Mouse (Mus musculus) CH12.LX (cell line): ENCODE data around the gene Gabra2. TPM values are rescaled to one million over a fixed set of nuclear protein-coding genes. Genes with fewer than 3 reads are reported as not detected.

ENCODE experiments used
- DNase-seq: peaks from one replicate; pipeline ENCODE4 v3.0.0-alpha.2; 2013; ENCODE audit errors: extremely low read depth
- H3K27ac ChIP-seq: 2 replicates; pipeline ENCODE4 v1.5.1; 2012; ENCODE audit warnings: low read depth, mild to moderate bottlenecking, control low read depth, moderate library complexity; ENCODE audit not compliant: insufficient read depth
- H3K27me3 ChIP-seq: replicated peaks from 2 replicates; pipeline ENCODE3; 2012; ENCODE audit warnings: inconsistent platforms
- H3K36me3 ChIP-seq, 2 experiments: replicated peaks in 1 of 2; 2 replicates each; pipeline versions ENCODE3 to v1.6.1; 2012; ENCODE audit warnings: inconsistent platforms in 1 of 2, low read length in 1 of 2, mild to moderate bottlenecking in 1 of 2, mixed read lengths in 1 of 2, moderate library complexity in 1 of 2; ENCODE audit not compliant: control insufficient read depth in 1 of 2, insufficient read depth in 1 of 2
- H3K4me1 ChIP-seq, 2 experiments: 2 replicates each; pipeline ENCODE4 v1.6.1; 2012; ENCODE audit warnings: inconsistent platforms in 1 of 2, moderate library complexity in 1 of 2; ENCODE audit not compliant: insufficient read depth in 2 of 2, control insufficient read depth in 1 of 2
- H3K4me2 ChIP-seq: 2 replicates; pipeline ENCODE4 v1.6.1; 2012; ENCODE audit warnings: low read depth, mild to moderate bottlenecking, control low read depth; ENCODE audit not compliant: poor library complexity, insufficient read depth, severe bottlenecking
- H3K4me3 ChIP-seq, 3 experiments: fragments of 150-350 bp in 1 of 3; sonication (generic) in 1 of 3; replicated peaks in 1 of 3; 2 replicates each; pipeline versions ENCODE3 to v1.5.1; 2011 to 2012; ENCODE audit warnings: low read depth in 2 of 3, low read length in 2 of 3, mild to moderate bottlenecking in 2 of 3, moderate library complexity in 2 of 3, control low read depth in 1 of 3, improper control_type of control experiment in 1 of 3, inconsistent platforms in 1 of 3, mixed read lengths in 1 of 3; ENCODE audit not compliant: poor library complexity in 1 of 3
- H3K79me2 ChIP-seq: replicated peaks from 2 replicates; pipeline ENCODE4 v1.6.1; 2012; ENCODE audit warnings: mild to moderate bottlenecking, moderate library complexity; ENCODE audit not compliant: control insufficient read depth, poor library complexity, insufficient read depth, severe bottlenecking; ENCODE audit errors: extremely low read depth
- H3K9ac ChIP-seq: 2 replicates; pipeline ENCODE4 v1.6.1; 2012; ENCODE audit warnings: low read depth, mild to moderate bottlenecking, control low read depth, moderate library complexity; ENCODE audit not compliant: insufficient read depth
- H3K9me3 ChIP-seq: replicated peaks from 2 replicates; pipeline ENCODE3; 2012; ENCODE audit warnings: low read length, inconsistent platforms, mixed read lengths
- CHD1 ChIP-seq: IDR thresholded peaks from 2 replicates; pipeline ENCODE4 v1.6.1; 2012; ENCODE audit warnings: low read depth, low read length, improper control_type of control experiment, inconsistent platforms
- E2F4 ChIP-seq: IDR thresholded peaks from 2 replicates; pipeline ENCODE4 v1.6.1; 2011; ENCODE audit warnings: low read depth, low read length, improper control_type of control experiment; ENCODE audit not compliant: insufficient replicate concordance
- ETS1 ChIP-seq: conservative IDR thresholded peaks from 2 replicates; pipeline ENCODE4 v1.6.1; 2012; ENCODE audit warnings: low read depth, mild to moderate bottlenecking, inconsistent platforms, low read length, improper control_type of control experiment, moderate library complexity
- GABPA ChIP-seq: IDR thresholded peaks from 2 replicates; pipeline ENCODE4 v1.6.1; 2012; ENCODE audit warnings: low read depth, low read length, improper control_type of control experiment, inconsistent platforms; ENCODE audit not compliant: insufficient replicate concordance
- HCFC1 ChIP-seq: IDR thresholded peaks from 2 replicates; pipeline ENCODE4 v1.6.1; 2012; ENCODE audit warnings: low read depth, mild to moderate bottlenecking, inconsistent platforms, low read length, improper control_type of control experiment
- JUN ChIP-seq: IDR thresholded peaks from 2 replicates; pipeline ENCODE4 v1.6.1; 2011; ENCODE audit warnings: low read depth, mild to moderate bottlenecking, low read length, improper control_type of control experiment, moderate library complexity; ENCODE audit not compliant: insufficient read depth
- JUND ChIP-seq: conservative IDR thresholded peaks from 2 replicates; pipeline ENCODE4 v1.6.1; 2011; ENCODE audit warnings: low read depth, low read length, improper control_type of control experiment
- KAT2A ChIP-seq: IDR thresholded peaks from 2 replicates; pipeline ENCODE4 v1.6.1; 2012; ENCODE audit warnings: low read length, improper control_type of control experiment, inconsistent platforms; ENCODE audit not compliant: insufficient replicate concordance
- MAFK ChIP-seq: IDR thresholded peaks from 2 replicates; pipeline ENCODE4 v1.6.1; 2011; ENCODE audit warnings: low read length, improper control_type of control experiment; ENCODE audit not compliant: insufficient replicate concordance
- MXI1 ChIP-seq: IDR thresholded peaks from 2 replicates; pipeline ENCODE4 v1.6.1; 2011; ENCODE audit warnings: mild to moderate bottlenecking, low read depth, low read length, improper control_type of control experiment
- PAX5 ChIP-seq: IDR thresholded peaks from 2 replicates; pipeline ENCODE4 v1.6.1; 2012; ENCODE audit warnings: low read length, inconsistent platforms, mixed read lengths
- POLR2AphosphoS2 ChIP-seq: IDR thresholded peaks from 2 replicates; pipeline ENCODE4 v1.6.1; 2011; ENCODE audit warnings: low read depth, low read length, improper control_type of control experiment
- RCOR1 ChIP-seq: conservative IDR thresholded peaks from 2 replicates; pipeline ENCODE4 v1.6.1; 2012; ENCODE audit warnings: low read depth, mild to moderate bottlenecking, inconsistent platforms, low read length, improper control_type of control experiment
- TBP ChIP-seq: conservative IDR thresholded peaks from 2 replicates; pipeline ENCODE4 v1.6.1; 2011; ENCODE audit warnings: low read depth, low read length, improper control_type of control experiment
- TCF12 ChIP-seq: IDR thresholded peaks from 2 replicates; pipeline ENCODE4 v1.6.1; 2014; ENCODE audit warnings: low read depth, mild to moderate bottlenecking, inconsistent platforms, low read length, improper control_type of control experiment
- UBTF ChIP-seq: IDR thresholded peaks from 2 replicates; pipeline ENCODE4 v1.6.1; 2012; ENCODE audit warnings: low read depth, mild to moderate bottlenecking, inconsistent platforms, low read length, improper control_type of control experiment, moderate library complexity
- USF1 ChIP-seq: IDR thresholded peaks from 2 replicates; pipeline ENCODE4 v1.6.1; 2014; ENCODE audit warnings: low read depth, mild to moderate bottlenecking, inconsistent platforms, low read length, improper control_type of control experiment
- ZC3H11A ChIP-seq: IDR thresholded peaks from 2 replicates; pipeline ENCODE4 v1.6.1; 2012; ENCODE audit warnings: low read depth, mild to moderate bottlenecking, inconsistent platforms, low read length, improper control_type of control experiment
- ZKSCAN1 ChIP-seq: IDR thresholded peaks from 2 replicates; pipeline ENCODE4 v1.6.1; 2012; ENCODE audit warnings: low read depth, inconsistent platforms, low read length, improper control_type of control experiment, borderline replicate concordance
- ZNF384 ChIP-seq: IDR thresholded peaks from 2 replicates; pipeline ENCODE4 v1.6.1; 2012; ENCODE audit warnings: low read depth, low read length, improper control_type of control experiment, inconsistent platforms
- dilution Hi-C: fragments of 300-500 bp; cut with MboI; formaldehyde crosslinking; loops from 2 replicates; pipeline ENCODE4 v1.14.3; 2020; ENCODE audit warnings: low sequenced_read_pairs; ENCODE audit not compliant: extremely low pct_unique_long_range_greater_than_20kb, extremely low pct_ligation_motif_present
- in situ Hi-C: fragments of 300-500 bp; cut with MboI; formaldehyde crosslinking; loops from 3 replicates; pipeline ENCODE4 v1.14.3; 2019; ENCODE audit warnings: low sequenced_read_pairs, low pct_ligation_motif_present, low pct_unique_long_range_greater_than_20kb, mixed read lengths
- polyA plus RNA-seq: library from polyadenylated mRNA; unstranded; fragments of >175 nt; gene quantifications from 2 replicates; pipeline ENCODE4 v1.2.1, GENCODE M21; 2012; ENCODE audit warnings: low read depth; ENCODE audit not compliant: insufficient read length
- total RNA-seq, 2 experiments: library from RNA; depleted of rRNA; stranded (reverse); fragments of 300-350 nt in 1 of 2; fragments of >200 nt in 1 of 2; gene quantifications; 2 replicates each; pipeline ENCODE4 v1.2.3; 2012 to 2014

The Gabra2 gene
- total and polyA plus RNA-seq, 3 experiments = not detected

- Histone ChIP-seq H3K4me1 (no peaks in the 10 kb centered on the region), H3K4me2 (no peak overlapping the region), H3K27me3 (no peaks in the 10 kb centered on the region), H3K79me2 (no peaks in the 10 kb centered on the region)
- dilution Hi-C loops = no loop called here
- DNase-seq = no peak
- TF ChIP-seq ZKSCAN1 (no peak), POLR2AphosphoS2 (no peak), E2F4 (no peak), ZNF384 (no peak), PAX5 (no peak), MAFK (no peak), ZC3H11A (no peak), UBTF (no peak), TBP (no peak), GABPA (no peak), JUN (no peak)
- TF ChIP-seq, all 38 proteins: peak for 0
- H3K4me3 ChIP-seq = no peak overlapping the region
- no peaks in the 10 kb centered on the region for H3K36me3 ChIP-seq
- H3K27ac ChIP-seq = no peak overlapping the region
- in situ Hi-C loops = no loop called here
- H3K9me3 ChIP-seq = peaks cover 31% of the 10 kb centered on the region
- H3K9ac ChIP-seq = no peak overlapping the region
These were observed 37.6 kb downstream of the Gabra2 start for GRCm38 (mm10) chr5:71058047-71058446.

- no peaks in the 10 kb centered on the region for H3K36me3 ChIP-seq
- H3K4me1 ChIP-seq = no peaks in the 10 kb centered on the region
- no peak overlapping the region for H3K4me2 ChIP-seq
- DNase-seq = no peak
- no peak overlapping the region for H3K4me3 ChIP-seq
- in situ Hi-C loops (no loop called here), dilution Hi-C loops (no loop called here)
- H3K9me3 ChIP-seq = peaks cover 16% of the 10 kb centered on the region
- H3K27me3 ChIP-seq = no peaks in the 10 kb centered on the region
- no peak overlapping the region for H3K9ac ChIP-seq
- H3K27ac ChIP-seq = no peak overlapping the region
- no peak for TF ChIP-seq RCOR1
- H3K79me2 ChIP-seq = no peaks in the 10 kb centered on the region
These were observed 58.3 kb downstream of the Gabra2 start for GRCm38 (mm10) chr5:71037352-71037751.

GRCm38 (mm10) chr5:71025956-71026355 lies 69.7 kb downstream of the Gabra2 start:
- DNase-seq = no peak
- Histone ChIP-seq H3K4me3 (no peak overlapping the region), H3K9me3 (peaks cover 25% of the 10 kb centered on the region), H3K79me2 (no peaks in the 10 kb centered on the region), H3K27me3 (no peaks in the 10 kb centered on the region), H3K9ac (no peak overlapping the region), H3K36me3 (no peaks in the 10 kb centered on the region), H3K4me2 (no peak overlapping the region), H3K27ac (no peak overlapping the region), H3K4me1 (no peaks in the 10 kb centered on the region)
- TF ChIP-seq MAFK (no peak), USF1 (no peak), CHD1 (no peak), ETS1 (no peak), JUND (no peak), TCF12 (no peak), MXI1 (no peak), HCFC1 (no peak), KAT2A (no peak)
- dilution Hi-C loops (no loop called here), in situ Hi-C loops (no loop called here)
